In genomic region chr13:90722599-90723532, GRCm38 (mm10) we compare ENCODE assay signal across 16 mouse cellular contexts.
A peak's percentile ranks its signal among the peaks of the same experiment; 100 is the strongest.
DNase-seq lines count a peak whose midpoint lies in the region; ATAC-seq and TF ChIP-seq lines count a peak whose summit lies in the region.
"Had no signal": no experiment of that assay in that cellular context is flagged by ENCODE, and none has a peak within 500 bp of the region (broad histone marks: within the 10 kb centered on the region; RNA-seq: fewer than 3 reads in every experiment).

No protein-coding gene starts in this region.

- H3K9me3 ChIP-seq in kidney, embryonic 14.5 days (ENCODE audit: control insufficient read depth, low read length): no peaks in the 10 kb centered on the region
- no peaks in the 10 kb centered on the region for H3K9me3 ChIP-seq in lung, postnatal 0 days (ENCODE audit: low read length)
- H3K9me3 ChIP-seq in midbrain, postnatal 0 days (ENCODE audit: low read length): no peaks in the 10 kb centered on the region
- H3K9me3 ChIP-seq: heart, embryonic 15.5 days had no signal

- no peaks in the 10 kb centered on the region for H3K36me3 ChIP-seq in kidney, embryonic 14.5 days (ENCODE audit: control insufficient read depth, insufficient read depth, low read length)
- H3K36me3 ChIP-seq in lung, postnatal 0 days (ENCODE audit: insufficient read depth, low read length): no peaks in the 10 kb centered on the region
- H3K36me3 ChIP-seq in midbrain, postnatal 0 days (ENCODE audit: insufficient read depth, low read length): no peaks in the 10 kb centered on the region
- H3K36me3 ChIP-seq: heart, embryonic 15.5 days had no signal

- H3K27ac ChIP-seq in kidney, embryonic 14.5 days (ENCODE audit: low read depth, low read length): peak overlapping the region; percentile 79
- H3K27ac ChIP-seq in lung, postnatal 0 days (ENCODE audit: low read length): no peak overlapping the region
- no peak overlapping the region for H3K27ac ChIP-seq in midbrain, postnatal 0 days (ENCODE audit: low read depth, low read length)
- H3K27ac ChIP-seq: heart, embryonic 15.5 days; left cerebral cortex, adult 2 months had no signal

- no peak for TF ChIP-seq EP300 in lung, postnatal 0 days (IDR thresholded peaks at IDR 0.05)

- no peak for TF ChIP-seq CTCF in lung, postnatal 0 days (IDR thresholded peaks at IDR 0.05)
- no peak for TF ChIP-seq CTCF in midbrain, postnatal 0 days (IDR thresholded peaks at IDR 0.05)

- no peak overlapping the region for H3K9ac ChIP-seq in kidney, embryonic 14.5 days (ENCODE audit: low read depth, low read length)
- no peak overlapping the region for H3K9ac ChIP-seq in lung, postnatal 0 days (replicated peaks; ENCODE audit: low read depth)
- H3K9ac ChIP-seq in midbrain, postnatal 0 days (replicated peaks; ENCODE audit: low read length, poor library complexity, severe bottlenecking): no peak overlapping the region
- H3K9ac ChIP-seq: heart, embryonic 15.5 days had no signal

- WGBS in kidney, embryonic 14.5 days: 25% methylated on average over 8 of the region's 8 CpGs
- WGBS in lung, postnatal 0 days: 59% methylated on average over 8 of the region's 8 CpGs
- 66% methylated on average over 8 of the region's 8 CpGs for WGBS in midbrain, postnatal 0 days

- ATAC-seq in kidney, embryonic 14.5 days (ENCODE audit: low FRiP score, low TSS enrichment): peak; percentile 84
- ATAC-seq in lung, postnatal 0 days: no peak; the same call in 1 of the 2 replicates
- ATAC-seq in midbrain, postnatal 0 days (ENCODE audit: low FRiP score): no peak
- ATAC-seq: inflammation-experienced regulatory T-cells, adult 6 months had no signal

- H3K27me3 ChIP-seq in kidney, embryonic 14.5 days (ENCODE audit: control insufficient read depth, insufficient read depth, low read length): no peaks in the 10 kb centered on the region
- no peaks in the 10 kb centered on the region for H3K27me3 ChIP-seq in lung, postnatal 0 days (replicated peaks; ENCODE audit: insufficient read depth, low read length)
- no peaks in the 10 kb centered on the region for H3K27me3 ChIP-seq in midbrain, postnatal 0 days (ENCODE audit: insufficient read depth, low read length)
- H3K27me3 ChIP-seq: heart, embryonic 15.5 days had no signal

- H3K4me2 ChIP-seq in kidney, embryonic 14.5 days (replicated peaks; ENCODE audit: low read depth, low read length): no peak overlapping the region
- no peak overlapping the region for H3K4me2 ChIP-seq in lung, postnatal 0 days (replicated peaks; ENCODE audit: low read depth, low read length)
- H3K4me2 ChIP-seq in midbrain, postnatal 0 days (ENCODE audit: low read depth, low read length, poor library complexity, severe bottlenecking): no peak overlapping the region
- H3K4me2 ChIP-seq: heart, embryonic 15.5 days had no signal

- DNase-seq in kidney, postnatal 14 days: no peak
- peak; percentile 9 for DNase-seq in lung, postnatal 0 days (ENCODE audit: low spot score)
- no peak for DNase-seq in lung, adult 18-20 months
- peak; percentile 25 for DNase-seq in forelimb bud, embryonic 11.5 days (ENCODE audit: low read depth, low spot score)
- peak; percentile 26 for DNase-seq in midbrain, postnatal 0 days (ENCODE audit: low spot score)
- DNase-seq in spleen, adult 18-20 months: no peak
- DNase-seq: adrenal gland, postnatal 36 days; cerebellum, postnatal 36 days; liver; lung, postnatal 14 days; right cerebral cortex, postnatal 25 days; thymus, adult 2 months had no signal

- H3K4me3 ChIP-seq in kidney, embryonic 14.5 days (ENCODE audit: low read length): no peak overlapping the region
- no peak overlapping the region for H3K4me3 ChIP-seq in lung, postnatal 0 days (ENCODE audit: low read depth, low read length)
- H3K4me3 ChIP-seq in midbrain, postnatal 0 days (ENCODE audit: low read depth, low read length): no peak overlapping the region
- H3K4me3 ChIP-seq: heart, embryonic 15.5 days; left cerebral cortex, adult 2 months had no signal

- H3K4me1 ChIP-seq in kidney, embryonic 14.5 days (ENCODE audit: control insufficient read depth, insufficient read depth, low read length): peaks cover 15% of the 10 kb centered on the region; the same call in 1 of the 2 replicates
- H3K4me1 ChIP-seq in lung, postnatal 0 days (ENCODE audit: insufficient read depth, low read depth, low read length): no peaks in the 10 kb centered on the region
- no peaks in the 10 kb centered on the region for H3K4me1 ChIP-seq in midbrain, postnatal 0 days (ENCODE audit: insufficient read depth, low read length)

Comparison
In these comparisons a context has a peak if more than half of its experiments do, and no peak if none do; other contexts are left out.
1. DNase-seq: peak in lung, postnatal 0 days (single experiment), forelimb bud, embryonic 11.5 days (single experiment) and midbrain, postnatal 0 days (single experiment); none in kidney, postnatal 14 days (single experiment), lung, adult 18-20 months (0 of 2) and spleen, adult 18-20 months (0 of 2).